Mouse (Mus musculus): ENCODE results near the gene St8sia6.
"Not testable (repeated sequence)": the region's sequence is repeated elsewhere in the genome, so short reads cannot be mapped to it uniquely, and the experiment has no call there.

The St8sia6 gene

DNA sequence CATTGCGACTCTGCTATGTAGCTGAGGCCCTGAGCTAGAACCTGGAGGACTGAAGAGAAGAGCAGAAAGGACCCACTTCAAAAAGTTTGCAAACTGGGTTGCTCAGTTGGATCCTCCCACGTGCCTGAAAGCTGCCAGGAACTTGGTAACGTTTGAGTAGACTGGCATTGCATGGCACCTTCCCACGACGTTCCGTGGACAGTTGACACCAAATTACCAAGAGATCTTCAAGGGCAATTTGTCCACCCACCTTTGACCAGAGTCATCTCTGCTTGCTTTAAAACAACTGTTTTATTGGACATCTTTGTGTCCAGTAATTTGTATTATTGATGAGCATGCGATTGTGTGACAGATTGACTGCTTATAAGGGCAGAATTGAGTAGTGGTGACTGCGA lies at the start of gene St8sia6:
TSS of gene St8sia6 (minus strand) at position 96 of the 395 bp plus-strand sequence.
- no peak for DNase-seq (ENCODE audit: low read depth, low spot score)

DNA sequence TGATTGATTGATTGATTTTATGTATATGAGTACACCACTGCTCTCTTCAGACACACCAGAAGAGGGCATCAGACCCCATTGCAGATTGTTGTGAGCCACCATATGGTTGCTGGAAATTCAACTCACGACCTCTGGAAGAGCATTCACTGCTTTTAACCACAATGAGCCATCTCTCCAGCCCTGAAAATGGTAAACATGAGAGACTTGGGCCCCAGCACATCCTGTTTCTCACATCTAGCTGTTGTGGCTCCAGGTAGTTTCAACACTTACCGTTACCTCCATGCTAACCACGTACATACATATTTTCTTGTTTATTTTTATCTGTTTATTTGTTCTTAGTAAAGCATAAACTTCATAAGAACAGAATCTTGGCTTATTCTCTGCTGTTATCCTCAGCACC lies 42.4 kb upstream of the St8sia6 start:
- DNase-seq (ENCODE audit: low read depth, low spot score): no peak

DNA sequence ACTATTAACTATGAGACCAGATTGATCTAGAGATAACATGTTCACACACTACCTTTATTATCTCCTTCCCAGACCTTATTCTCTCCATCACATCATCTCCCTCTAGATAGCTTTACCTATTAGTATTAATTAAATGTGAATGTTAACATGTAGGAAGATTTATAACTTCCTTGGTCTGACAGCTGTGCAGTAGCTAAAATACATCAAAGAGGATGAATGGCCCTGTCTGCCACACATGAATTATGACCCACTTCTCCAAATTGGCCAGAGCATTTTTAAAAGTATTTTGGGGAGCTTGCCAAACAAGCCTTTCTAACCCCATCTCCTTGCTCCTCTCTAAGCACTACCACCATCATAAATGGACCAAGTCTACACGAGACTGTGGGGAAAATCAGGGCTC lies 41.1 kb upstream of the St8sia6 start:
- no peak for DNase-seq (ENCODE audit: low read depth, low spot score)

DNA sequence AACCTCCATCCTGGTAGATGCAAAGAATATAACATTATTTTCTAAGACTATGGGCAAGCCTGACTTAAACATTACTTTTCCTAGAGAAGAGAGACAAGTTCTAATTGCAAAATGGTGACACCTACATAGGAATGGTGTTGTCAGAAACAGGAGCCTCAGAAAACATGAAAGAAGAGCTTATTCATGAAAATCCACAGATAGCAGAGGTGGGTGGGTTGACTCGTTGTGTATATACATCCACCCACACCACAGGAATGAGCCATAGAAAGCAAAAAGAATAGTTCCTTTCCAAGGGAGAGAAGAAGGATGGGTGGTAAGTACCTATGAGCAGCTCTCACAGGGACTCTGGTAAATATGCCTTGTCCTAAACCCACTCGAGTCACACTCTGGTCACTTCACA lies 22.8 kb upstream of the St8sia6 start:
- no peak for DNase-seq (ENCODE audit: low read depth, low spot score)

DNA sequence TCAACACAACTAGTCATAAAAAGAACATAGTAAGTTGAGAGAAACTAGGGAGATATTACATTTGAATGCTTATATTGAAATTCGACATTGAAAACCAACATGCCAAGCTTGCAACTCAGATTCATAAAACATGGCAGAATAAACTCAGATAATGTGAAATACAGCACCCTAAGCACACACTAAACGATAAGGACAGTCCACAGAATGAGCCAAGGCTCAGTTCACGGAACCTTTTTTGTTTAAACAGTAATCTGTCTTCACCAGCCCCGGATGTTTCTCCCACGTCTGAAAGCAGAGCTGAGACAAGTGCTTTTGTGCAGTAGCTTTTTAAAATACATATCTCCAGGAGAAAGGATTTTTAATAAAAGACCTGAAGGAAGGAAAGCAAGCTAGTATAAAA lies 14.7 kb upstream of the St8sia6 start:
- DNase-seq (ENCODE audit: low read depth, low spot score): no peak

- DNase-seq (ENCODE audit: low read depth, low spot score): no peak
Measured at GRCm38 (mm10) chr2:13808008-13808407, 14.1 kb upstream of the St8sia6 start.

GRCm38 (mm10) chr2:13806120-13806519 lies 12.3 kb upstream of the St8sia6 start:
- no peak for DNase-seq (ENCODE audit: low read depth, low spot score)

DNA sequence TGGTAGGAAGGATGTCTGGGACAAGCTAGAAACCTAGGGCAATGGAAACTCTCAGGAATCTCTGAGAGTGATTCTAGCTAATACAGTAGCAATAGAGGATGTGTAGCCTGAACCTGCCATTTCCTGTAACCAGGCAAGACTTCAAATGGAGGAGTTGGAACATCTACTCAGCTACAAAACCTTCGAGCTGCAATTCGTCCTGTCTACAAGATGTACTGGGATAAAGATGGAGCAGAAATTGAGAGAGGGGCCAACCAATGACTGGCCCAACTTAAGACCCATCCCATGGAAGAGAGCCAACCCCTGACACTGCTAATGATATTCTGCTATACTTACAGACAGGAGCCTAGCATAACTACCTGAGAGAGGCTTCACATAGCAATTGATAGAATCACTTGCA lies 6.8 kb upstream of the St8sia6 start:
- no peak for DNase-seq (ENCODE audit: low read depth, low spot score)

DNA sequence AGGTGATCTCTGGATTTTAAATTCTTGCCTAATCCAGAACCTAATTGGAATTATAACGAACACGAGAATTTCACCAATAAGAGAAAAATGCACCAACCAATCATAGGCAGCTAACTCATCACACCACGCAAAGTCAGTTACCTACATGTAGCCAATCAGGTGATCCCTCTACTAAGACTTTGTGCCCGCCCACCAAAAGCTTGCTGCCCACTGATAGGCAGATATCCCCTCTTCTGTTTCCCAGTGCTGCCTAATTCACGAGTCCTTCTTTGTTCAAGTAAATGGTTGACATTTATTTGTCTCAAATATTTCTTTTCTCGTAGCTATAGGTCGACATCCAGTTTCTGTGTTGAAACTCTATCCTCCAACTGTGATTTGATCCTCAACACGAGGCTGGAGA lies 582 bp upstream of the St8sia6 start:
- no peak for DNase-seq (ENCODE audit: low read depth, low spot score)

DNA sequence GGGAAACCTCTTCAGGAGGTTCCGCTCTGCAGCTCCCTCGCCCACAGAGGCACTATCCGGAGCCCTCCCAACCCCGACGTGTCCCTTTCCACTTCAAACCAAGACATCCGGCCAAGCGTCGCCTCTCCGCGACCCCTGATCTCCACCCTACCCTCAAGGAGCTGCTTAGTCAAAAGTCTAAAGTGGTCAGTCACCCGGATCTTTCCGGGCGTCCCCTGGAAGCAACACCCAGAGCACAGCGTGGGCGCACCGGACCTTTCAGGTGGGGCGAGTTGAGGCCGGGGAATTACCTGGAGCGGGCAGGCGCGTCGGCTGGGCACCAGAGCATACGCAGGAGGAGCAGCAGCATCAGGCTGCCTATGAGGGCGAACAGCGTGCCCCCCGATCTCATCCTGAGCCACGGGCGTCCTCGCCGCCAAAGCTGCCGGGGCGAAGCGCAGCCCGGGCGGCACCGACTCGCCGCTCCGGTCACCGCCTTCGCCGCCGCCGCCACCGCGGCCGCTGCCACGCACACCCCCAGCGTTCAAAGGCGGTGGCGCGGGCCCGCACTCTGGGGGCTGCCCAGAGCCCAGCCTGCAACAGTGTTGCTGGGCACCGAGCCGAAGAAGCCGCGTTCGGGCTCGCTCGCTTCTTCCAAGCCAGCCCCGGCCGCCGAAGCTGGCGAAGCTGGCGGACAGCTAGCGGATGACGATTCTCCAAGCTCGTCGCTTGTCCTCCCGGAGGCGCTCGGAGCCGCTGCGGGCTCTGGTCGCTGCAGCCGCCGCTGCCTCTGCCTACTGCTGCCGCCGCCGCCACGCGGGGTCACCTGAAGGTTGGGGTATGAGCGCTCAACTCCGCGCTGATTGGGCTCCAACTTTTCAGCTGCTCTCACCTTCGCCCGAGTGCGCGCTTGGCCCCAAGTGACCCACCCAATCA lies 553 bp downstream of the St8sia6 start:
- DNase-seq (ENCODE audit: low read depth, low spot score): no peak

GRCm38 (mm10) chr2:13792256-13793005 lies 1.4 kb downstream of the St8sia6 start:
- no peak for DNase-seq (ENCODE audit: low read depth, low spot score)

GRCm38 (mm10) chr2:13791598-13791997 lies 2.3 kb downstream of the St8sia6 start:
- no peak for DNase-seq (ENCODE audit: low read depth, low spot score)

GRCm38 (mm10) chr2:13789365-13789764 lies 4.5 kb downstream of the St8sia6 start:
- DNase-seq (ENCODE audit: low read depth, low spot score): no peak

DNA sequence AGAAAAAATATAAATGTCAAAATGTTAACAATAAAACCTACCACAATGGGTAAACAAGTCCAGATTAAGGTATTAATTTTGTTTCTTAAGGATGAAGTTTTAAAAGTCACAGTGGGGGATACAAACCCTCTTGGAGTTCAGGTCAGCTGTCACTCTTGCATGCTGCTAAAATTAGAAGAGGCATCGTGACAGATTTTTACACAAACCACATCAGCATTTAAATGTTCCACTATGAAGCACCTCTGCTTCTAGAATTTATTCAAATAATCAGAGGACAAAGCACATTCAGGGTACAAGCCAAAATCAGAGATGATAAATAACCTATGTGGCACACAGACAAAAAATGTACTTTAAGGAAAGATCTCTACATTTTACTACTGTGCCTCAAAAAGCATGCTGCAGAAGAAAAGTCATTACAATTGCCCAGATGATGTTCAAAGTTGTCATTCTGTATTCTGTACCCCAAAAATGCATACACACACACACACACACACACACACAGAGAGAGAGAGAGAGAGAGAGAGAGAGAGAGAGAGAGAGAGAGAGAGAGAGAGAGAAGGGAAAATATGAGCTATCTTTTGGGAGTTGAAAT lies 7.2 kb downstream of the St8sia6 start:
- no peak for DNase-seq (ENCODE audit: low read depth, low spot score)

- DNase-seq (ENCODE audit: low read depth, low spot score): not testable (repeated sequence)
Measured at GRCm38 (mm10) chr2:13785992-13786391, 7.9 kb downstream of the St8sia6 start.

DNA sequence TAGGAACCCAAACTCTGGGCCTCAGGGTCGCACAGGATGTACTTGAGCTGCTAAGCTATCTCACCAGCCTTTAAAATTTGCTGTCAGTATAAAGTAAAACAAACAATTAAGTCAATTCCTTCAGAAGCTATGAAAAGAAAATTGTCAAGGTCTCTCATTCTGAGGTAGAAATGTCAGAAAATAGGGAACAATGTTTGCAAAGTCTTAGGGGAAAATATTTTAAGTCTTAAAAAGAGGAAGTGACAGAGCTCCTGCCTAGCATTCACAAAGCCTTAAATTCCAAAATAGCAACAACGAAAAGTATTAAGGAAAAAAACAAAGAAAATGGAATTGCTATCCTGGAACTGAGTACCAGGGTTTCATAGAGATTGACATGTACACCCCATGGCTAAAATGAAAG lies 8.6 kb downstream of the St8sia6 start:
- no peak for DNase-seq (ENCODE audit: low read depth, low spot score)

- no peak for DNase-seq (ENCODE audit: low read depth, low spot score)
Measured at GRCm38 (mm10) chr2:13784448-13784847, 9.4 kb downstream of the St8sia6 start.

DNA sequence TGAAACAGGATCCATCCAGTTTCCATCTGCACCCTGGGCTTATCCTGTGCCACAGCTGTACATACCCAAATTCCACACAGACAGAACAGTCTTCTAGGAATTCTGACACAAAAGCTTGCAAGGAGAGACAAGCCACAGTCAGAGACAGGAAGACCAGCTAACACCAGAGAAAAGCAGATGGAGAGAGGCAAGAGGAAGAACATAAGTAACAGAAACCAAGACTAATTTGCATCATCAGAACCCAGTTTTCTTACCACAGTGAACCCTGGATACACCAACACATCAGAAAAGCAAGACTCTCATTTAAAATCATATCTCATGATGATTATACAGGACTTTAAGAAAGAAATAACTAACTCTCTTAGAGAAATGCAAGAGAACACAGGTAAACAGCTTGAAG lies 16.8 kb downstream of the St8sia6 start:
- no peak for DNase-seq (ENCODE audit: low read depth, low spot score)

- no peak for DNase-seq (ENCODE audit: low read depth, low spot score)
Measured at GRCm38 (mm10) chr2:13776453-13776852, 17.4 kb downstream of the St8sia6 start.

GRCm38 (mm10) chr2:13775056-13775455 lies 18.8 kb downstream of the St8sia6 start:
- no peak for DNase-seq (ENCODE audit: low read depth, low spot score)

- DNase-seq (ENCODE audit: low read depth, low spot score): no peak
Measured at GRCm38 (mm10) chr2:13768524-13768923, 25.3 kb downstream of the St8sia6 start.

Data from brain, embryonic 18.5 days (tissue).